15 mouse cellular contexts compared by ENCODE assay signal in genomic region chr7:4087896-4088480, GRCm38 (mm10). TPM values are rescaled to one million over a fixed set of nuclear protein-coding genes. Genes with fewer than 3 reads are reported as not detected.
DNase-seq lines count a peak whose midpoint lies in the region; ATAC-seq lines count a peak whose summit lies in the region.
"Had no signal": no experiment of that assay in that cellular context is flagged by ENCODE, and none has a peak within 500 bp of the region (broad histone marks: within the 10 kb centered on the region; RNA-seq: fewer than 3 reads in every experiment).

No protein-coding gene starts in this region.

- peak; percentile 48 to 59 for DNase-seq in left cerebral cortex, adult 18-20 months (ENCODE audit: low spot score in 2 of 2)
- no peak for DNase-seq in left cerebral cortex, adult 11 months (ENCODE audit: low spot score)
- DNase-seq in brain, adult 2 months (ENCODE audit: low read depth, low spot score), result peak; percentile 88
- peak; percentile 84 for DNase-seq in layer of hippocampus, adult 9-11 months
- no peak for DNase-seq in cerebellum, adult 11-12 months
- DNase-seq: cerebellum, adult 18-20 months; gastrocnemius, postnatal 36 days; kidney, adult 2 months; lung, postnatal 4 days; midbrain, embryonic 14.5 days had no signal

- ATAC-seq in megakaryocyte-erythroid progenitor cell, adult 5-6 weeks (replicated peaks; ENCODE audit: low FRiP score, low TSS enrichment, poor library complexity, severe bottlenecking), result 0 out of 2 replicates have a peak, but pooled peaks have one; percentile 3
- no peak for ATAC-seq in inflammation-experienced regulatory T-cells, adult 6 months
- ATAC-seq in erythroblast, adult 5-6 weeks (replicated peaks; ENCODE audit: low FRiP score, poor library complexity, severe bottlenecking), result no peak
- ATAC-seq: forebrain, embryonic 14.5 days had no signal

RNA-seq across cellular contexts. Expression of gene Lair1, which starts 25.0 kb away (rescaled TPM):
- 1 to 10 TPM; 5.9 to 7.1 TPM for total RNA-seq in left cerebral cortex, adult 18-20 months (2021)
- total RNA-seq in megakaryocyte-erythroid progenitor cell, adult 5-6 weeks (2014; fragmentation: Nextera tagmentation), result 10.6 and 13.4 TPM in 2 replicates
- 7.2 and 22.0 TPM in 2 replicates for total RNA-seq in megakaryocyte-erythroid progenitor cell, adult 5-6 weeks (2017)
- polyA plus RNA-seq in inflammation-experienced regulatory T-cells, adult 6 months (2017; shearing (Covaris generic)), result 10 to 100 TPM in 1 of 3 experiments, 1 to 10 TPM in 2; 1.3 to 16.5 (median 2.3) TPM
- total RNA-seq in erythroblast, adult 5-6 weeks (2015; ENCODE audit: low replicate concordance), result 16.5 and 25.6 TPM in 2 replicates
- 9.6 and 13.4 TPM in 2 replicates for total RNA-seq in erythroblast, adult 5-6 weeks (2017; ENCODE audit: low replicate concordance)

RNA-seq across cellular contexts. Expression of gene Ttyh1, which starts 31.2 kb away (rescaled TPM):
- 100 to 1,000 TPM; 597 TPM for total RNA-seq in left cerebral cortex, adult 18-20 months (2021)
- total RNA-seq in megakaryocyte-erythroid progenitor cell, adult 5-6 weeks (2014; fragmentation: Nextera tagmentation), result not detected in 2 replicates
- not detected in 2 replicates for total RNA-seq in megakaryocyte-erythroid progenitor cell, adult 5-6 weeks (2017)
- polyA plus RNA-seq in inflammation-experienced regulatory T-cells, adult 6 months (2017; shearing (Covaris generic)), result under 1 TPM; 0.47 to 0.95 (median 0.62) TPM
- not detected in 2 replicates for total RNA-seq in erythroblast, adult 5-6 weeks (2015; ENCODE audit: low replicate concordance)
- total RNA-seq in erythroblast, adult 5-6 weeks (2017; ENCODE audit: low replicate concordance), result 0.28 and 3.0 TPM in 2 replicates
- total RNA-seq: common myeloid progenitor, adult 5-6 weeks had no signal

RNA-seq across cellular contexts. Expression of gene Leng8, which starts 48.9 kb away (rescaled TPM):
- total RNA-seq in left cerebral cortex, adult 18-20 months (2021), result 100 to 1,000 TPM; 125 to 149 TPM
- total RNA-seq in megakaryocyte-erythroid progenitor cell, adult 5-6 weeks (2014; fragmentation: Nextera tagmentation), result 102 and 142 TPM in 2 replicates
- 21.7 and 26.6 TPM in 2 replicates for total RNA-seq in megakaryocyte-erythroid progenitor cell, adult 5-6 weeks (2017)
- 10 to 100 TPM; 22.6 to 40.2 (median 24.9) TPM for polyA plus RNA-seq in inflammation-experienced regulatory T-cells, adult 6 months (2017; shearing (Covaris generic))
- 147 and 153 TPM in 2 replicates for total RNA-seq in erythroblast, adult 5-6 weeks (2015; ENCODE audit: low replicate concordance)
- 144 and 160 TPM in 2 replicates for total RNA-seq in erythroblast, adult 5-6 weeks (2017; ENCODE audit: low replicate concordance)

Comparison
In these comparisons a context has a peak if more than half of its experiments do, and no peak if none do; other contexts are left out.
1. DNase-seq: peak in left cerebral cortex, adult 18-20 months (2 of 2), brain, adult 2 months (single experiment) and layer of hippocampus, adult 9-11 months (single experiment); none in left cerebral cortex, adult 11 months (single experiment) and cerebellum, adult 11-12 months (single experiment).
2. RNA of gene Ttyh1, which starts 31.2 kb away (total RNA-seq): 597 TPM in left cerebral cortex, adult 18-20 months; 0.28 to 3.0 TPM in erythroblast, adult 5-6 weeks and not detected in megakaryocyte-erythroid progenitor cell, adult 5-6 weeks; every median in the first group is over 100 times any median in the second.